Mouse (Mus musculus): ENCODE results near the gene Manf.

- TF ChIP-seq CTCF (IDR thresholded peaks at IDR 0.05; ENCODE audit: insufficient read depth, low read length) = no peak
- TF ChIP-seq POLR2A (IDR thresholded peaks at IDR 0.05; ENCODE audit: borderline replicate concordance, extremely low read depth, low read depth, low read length) = no peak
These were observed 85.3 kb downstream of the Manf start for GRCm38 (mm10) chr9:106806503-106806902.

Measured in lung, adult 2 months (tissue).